Comparison of ENCODE assay signal across 10 mouse cellular contexts in genomic region chr16:94572422-94572821, GRCm38 (mm10). TPM values are rescaled to one million over a fixed set of nuclear protein-coding genes. Genes with fewer than 3 reads are reported as not detected.
DNase-seq lines count a peak whose midpoint lies in the region; ATAC-seq and TF ChIP-seq lines count a peak whose summit lies in the region.
"Had no signal": no experiment of that assay in that cellular context is flagged by ENCODE, and none has a peak within 500 bp of the region (broad histone marks: within the 10 kb centered on the region; RNA-seq: fewer than 3 reads in every experiment).

No protein-coding gene starts in this region.

- no peaks in the 10 kb centered on the region for H3K27me3 ChIP-seq in heart, postnatal 0 days (ENCODE audit: control insufficient read depth, insufficient read depth, low read length)
- no peaks in the 10 kb centered on the region for H3K27me3 ChIP-seq in hindbrain, embryonic 15.5 days
- no peaks in the 10 kb centered on the region for H3K27me3 ChIP-seq in midbrain, embryonic 13.5 days

- ATAC-seq in heart, postnatal 0 days (ENCODE audit: insufficient read depth, low read depth), result no peak
- ATAC-seq in hindbrain, embryonic 15.5 days (ENCODE audit: low FRiP score, low read depth), result no peak
- ATAC-seq in midbrain, embryonic 13.5 days, result no peak

- TF ChIP-seq EP300 in heart, postnatal 0 days (IDR thresholded peaks at IDR 0.05; ENCODE audit: low read depth), result no peak

- H3K9ac ChIP-seq in heart, postnatal 0 days (replicated peaks; ENCODE audit: low read depth, low read length), result 0 out of 2 replicates have a peak overlapping the region, but pooled peaks have one; percentile 27
- H3K9ac ChIP-seq in hindbrain, embryonic 15.5 days, result no peak overlapping the region
- H3K9ac ChIP-seq in midbrain, embryonic 13.5 days (replicated peaks), result peak overlapping the region; percentile 46

- 6% methylated on average over 2 of the region's 2 CpGs for WGBS in heart, postnatal 0 days
- WGBS in hindbrain, embryonic 15.5 days, result 34% methylated on average over 2 of the region's 2 CpGs
- 47% methylated on average over 2 of the region's 2 CpGs for WGBS in midbrain, embryonic 13.5 days

- no peaks in the 10 kb centered on the region for H3K9me3 ChIP-seq in heart, postnatal 0 days (replicated peaks; ENCODE audit: control insufficient read depth, low read length)
- no peaks in the 10 kb centered on the region for H3K9me3 ChIP-seq in hindbrain, embryonic 15.5 days
- no peaks in the 10 kb centered on the region for H3K9me3 ChIP-seq in midbrain, embryonic 13.5 days

- peak overlapping the region; percentile 26; the same call in 1 of the 2 replicates for H3K4me3 ChIP-seq in heart, postnatal 0 days (ENCODE audit: low read depth, low read length)
- peak overlapping the region; percentile 30; the same call in 1 of the 2 replicates for H3K4me3 ChIP-seq in brown adipose tissue, adult 24 weeks (ENCODE audit: insufficient read depth, low read depth, low read length)
- H3K4me3 ChIP-seq in hindbrain, embryonic 15.5 days, result peak overlapping the region; percentile 1; the same call in 1 of the 2 replicates
- peak overlapping the region; percentile 26 for H3K4me3 ChIP-seq in midbrain, embryonic 13.5 days (replicated peaks)

- peaks cover 51% of the 10 kb centered on the region for H3K4me1 ChIP-seq in heart, postnatal 0 days (ENCODE audit: control insufficient read depth, insufficient read depth)
- peaks cover 12% of the 10 kb centered on the region for H3K4me1 ChIP-seq in brown adipose tissue, adult 24 weeks (ENCODE audit: control insufficient read depth, insufficient read depth, insufficient read length, low read length)
- H3K4me1 ChIP-seq in hindbrain, embryonic 15.5 days (replicated peaks), result peaks cover 53% of the 10 kb centered on the region
- H3K4me1 ChIP-seq in midbrain, embryonic 13.5 days (replicated peaks), result peaks cover 60% of the 10 kb centered on the region

- no peaks in the 10 kb centered on the region for H3K36me3 ChIP-seq in heart, postnatal 0 days (replicated peaks; ENCODE audit: control insufficient read depth, insufficient read depth, low read length)
- H3K36me3 ChIP-seq in hindbrain, embryonic 15.5 days, result no peaks in the 10 kb centered on the region
- H3K36me3 ChIP-seq in midbrain, embryonic 13.5 days, result no peaks in the 10 kb centered on the region

- peak overlapping the region; percentile 50 for H3K4me2 ChIP-seq in heart, postnatal 0 days (ENCODE audit: low read depth, low read length)
- peak overlapping the region; percentile 29; the same call in 1 of the 2 replicates for H3K4me2 ChIP-seq in hindbrain, embryonic 15.5 days
- H3K4me2 ChIP-seq in midbrain, embryonic 13.5 days (replicated peaks), result peak overlapping the region; percentile 45

- H3K27ac ChIP-seq in heart, postnatal 0 days (ENCODE audit: low read depth), result peak overlapping the region; percentile 61
- no peak overlapping the region for H3K27ac ChIP-seq in brown adipose tissue, adult 24 weeks (replicated peaks; ENCODE audit: low read depth, low read length)
- no peak overlapping the region for H3K27ac ChIP-seq in hindbrain, embryonic 15.5 days (replicated peaks)
- no peak overlapping the region for H3K27ac ChIP-seq in midbrain, embryonic 13.5 days

- no peak for DNase-seq in heart, postnatal 0 days (ENCODE audit: low spot score)
- DNase-seq in heart, adult 9 months (ENCODE audit: low spot score in 2 of 2), result no peak
- DNase-seq in frontal cortex, postnatal 36 days (ENCODE audit: low spot score in 2 of 2), result no peak
- no peak for DNase-seq in right cerebral cortex, postnatal 25 days
- no peak for DNase-seq in urinary bladder, postnatal 14 days (ENCODE audit: low spot score)
- DNase-seq: cerebellum, postnatal 25 days; kidney, adult 18-20 months had no signal

- TF ChIP-seq CTCF in heart, postnatal 0 days (IDR thresholded peaks at IDR 0.05; ENCODE audit: low read depth), result no peak

RNA-seq across cellular contexts. Expression of gene Dyrk1a, which starts 2.6 kb away (rescaled TPM):
- 55.2 and 90.3 TPM in 2 replicates for total RNA-seq in heart, postnatal 0 days (2014; rRNA removed; ENCODE audit: low replicate concordance)
- 6.9 and 7.7 TPM in 2 replicates for polyA plus RNA-seq in heart, postnatal 0 days (2015; fragmentation: Nextera tagmentation; extraction: Ambion mirVana)
- 16.0 and 18.9 TPM in 2 replicates for polyA plus RNA-seq in brown adipose tissue, adult 24 weeks (2012; ENCODE audit: insufficient read depth, insufficient read length, missing spikeins)
- 10.5 and 10.7 TPM in 2 replicates for polyA plus RNA-seq in hindbrain, embryonic 15.5 days (2015; fragmentation: Nextera tagmentation; extraction: Ambion mirVana)
- 11.7 and 12.7 TPM in 2 replicates for polyA plus RNA-seq in midbrain, embryonic 13.5 days (2015; fragmentation: Nextera tagmentation; extraction: Ambion mirVana)

RNA-seq across cellular contexts. Expression of gene Vps26c, which starts 45.8 kb away (rescaled TPM):
- total RNA-seq in heart, postnatal 0 days (2014; rRNA removed; ENCODE audit: low replicate concordance), result 39.7 and 55.8 TPM in 2 replicates
- polyA plus RNA-seq in heart, postnatal 0 days (2015; fragmentation: Nextera tagmentation; extraction: Ambion mirVana), result 35.6 and 37.2 TPM in 2 replicates
- 12.1 and 19.1 TPM in 2 replicates for polyA plus RNA-seq in brown adipose tissue, adult 24 weeks (2012; ENCODE audit: insufficient read depth, insufficient read length, missing spikeins)
- polyA plus RNA-seq in hindbrain, embryonic 15.5 days (2015; fragmentation: Nextera tagmentation; extraction: Ambion mirVana), result 86.9 and 88.7 TPM in 2 replicates
- polyA plus RNA-seq in midbrain, embryonic 13.5 days (2015; fragmentation: Nextera tagmentation; extraction: Ambion mirVana), result 72.4 and 80.7 TPM in 2 replicates
